Mouse (Mus musculus) cerebellum, postnatal 14 days (tissue): Measurements from ENCODE around the gene Vmn2r9.
"Not testable (repeated sequence)": the region's sequence is repeated elsewhere in the genome, so short reads cannot be mapped to it uniquely, and the experiment has no call there.

Experiments
- DNase-seq, 2 experiments: peaks; one replicate each; pipeline ENCODE4 v3.0.0; 2021; ENCODE audit warnings: mixed read lengths in 2 of 2

Vmn2r9 gene

GRCm38 (mm10) chr5:108852501-108852900, at the start of gene Vmn2r9:
Vmn2r9 (minus strand) TSS chr5:108852601.
- DNase-seq, result not testable (repeated sequence)

GRCm38 (mm10) chr5:108866746-108867145, 14.3 kb upstream of the Vmn2r9 start:
- peak; percentile 8 to 24 for DNase-seq

DNA sequence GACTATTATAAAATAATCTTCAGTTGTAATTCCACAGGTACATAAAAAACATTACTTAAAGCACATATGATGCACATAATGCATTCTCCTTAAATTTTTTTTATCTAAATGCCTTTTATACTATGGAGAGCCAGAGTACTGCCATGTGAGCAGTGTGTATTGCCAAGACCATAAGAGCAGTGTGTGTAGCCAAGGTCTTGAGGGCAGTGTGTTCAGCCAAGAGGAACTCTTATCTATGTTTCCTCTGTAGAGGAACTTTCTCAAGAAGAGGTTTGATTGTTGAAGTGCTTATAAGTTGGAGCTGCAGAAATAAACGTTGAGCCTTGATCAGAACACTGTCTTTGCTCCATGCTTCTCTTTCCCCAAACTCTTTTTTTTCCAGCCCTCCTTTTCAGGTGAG, 2.9 kb downstream of the Vmn2r9 start:
- DNase-seq, result no peak

- DNase-seq, result peak in 1 of 2 experiments; percentile 3
Measured at GRCm38 (mm10) chr5:108836156-108836555, 16.2 kb downstream of the Vmn2r9 start.

GRCm38 (mm10) chr5:108823276-108823675, 29.1 kb downstream of the Vmn2r9 start:
- DNase-seq, result peak; percentile 15 to 44

GRCm38 (mm10) chr5:108808750-108809149, 43.7 kb downstream of the Vmn2r9 start, which contains the start of gene Vmn2r8:
Vmn2r8 (minus strand) TSS chr5:108808850.
- DNase-seq, result not testable (repeated sequence)

DNA sequence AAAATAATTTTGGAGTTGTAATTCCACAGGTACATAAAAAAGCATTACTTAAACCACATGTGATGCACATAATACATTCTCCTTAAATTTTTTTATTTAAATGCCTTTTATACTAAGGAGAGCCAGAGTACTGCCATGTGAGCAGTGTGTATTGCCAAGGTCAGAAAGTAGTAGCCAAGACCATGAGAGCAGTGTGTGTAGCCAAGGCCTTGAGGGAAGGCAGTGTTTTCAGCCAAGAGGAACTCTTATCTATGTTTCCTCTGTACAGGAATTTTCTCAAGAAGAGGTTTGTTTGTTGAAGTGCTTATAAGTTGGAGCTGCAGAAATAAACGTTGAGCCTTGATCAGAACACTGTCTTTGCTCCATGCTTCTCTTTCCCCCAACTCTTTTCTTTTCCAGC, 48.8 kb downstream of the Vmn2r9 start:
- no peak for DNase-seq

GRCm38 (mm10) chr5:108795263-108795662, 57.1 kb downstream of the Vmn2r9 start, which contains the start of gene Tmed11:
Tmed11 (minus strand) TSS chr5:108795363.
- not testable (repeated sequence) for DNase-seq

DNA sequence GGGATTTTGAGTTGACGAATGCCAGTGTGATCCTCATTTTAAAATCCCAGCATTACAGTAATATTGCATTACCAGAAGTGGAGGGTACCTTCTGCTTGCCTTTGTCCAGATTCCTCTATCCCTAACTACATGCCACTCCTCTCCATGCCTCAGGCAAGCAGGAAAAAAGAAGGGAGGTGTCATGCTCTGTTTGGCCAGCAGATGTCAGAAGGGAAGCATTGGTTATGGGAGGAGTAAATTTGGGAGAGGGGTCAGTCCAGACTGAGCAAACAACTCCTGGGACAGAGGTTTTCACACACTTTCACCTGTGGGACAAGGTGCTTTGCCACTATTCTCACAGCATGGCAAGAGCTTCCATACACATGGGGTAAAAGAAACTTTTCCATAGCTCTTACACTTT, 62.0 kb downstream of the Vmn2r9 start:
- DNase-seq, result peak; percentile 20 to 35
